Mouse (Mus musculus): ENCODE data around the gene Ngf.

Gene Ngf

GRCm38 (mm10) chr3:102469713-102470448 lies at the start of gene Ngf:
Gene Ngf (plus strand): TSS chr3:102469919.
- no peak for DNase-seq

GRCm38 (mm10) chr3:102445567-102445966 lies 24.2 kb upstream of the Ngf start:
- DNase-seq = peak; percentile 46

GRCm38 (mm10) chr3:102446691-102447090 lies 23.0 kb upstream of the Ngf start:
- no peak for DNase-seq

GRCm38 (mm10) chr3:102454566-102454965 lies 15.2 kb upstream of the Ngf start:
- no peak for DNase-seq

GRCm38 (mm10) chr3:102460528-102460927 lies 9.2 kb upstream of the Ngf start:
- DNase-seq = peak; percentile 9

GRCm38 (mm10) chr3:102460986-102461385 lies 8.7 kb upstream of the Ngf start:
- no peak for DNase-seq

GRCm38 (mm10) chr3:102462703-102463336 lies 6.9 kb upstream of the Ngf start:
- no peak for DNase-seq

GRCm38 (mm10) chr3:102463339-102463738 lies 6.4 kb upstream of the Ngf start:
- no peak for DNase-seq

- peak; percentile 79 for DNase-seq
These were observed 3.1 kb upstream of the Ngf start for GRCm38 (mm10) chr3:102466587-102466986.

- no peak for DNase-seq
These were observed 2.6 kb upstream of the Ngf start for GRCm38 (mm10) chr3:102467121-102467520.

- no peak for DNase-seq
These were observed 1.5 kb downstream of the Ngf start for GRCm38 (mm10) chr3:102471251-102471650.

- DNase-seq = no peak
These were observed 2.1 kb downstream of the Ngf start for GRCm38 (mm10) chr3:102471799-102472198.

- DNase-seq = no peak
These were observed 4.8 kb downstream of the Ngf start for GRCm38 (mm10) chr3:102474275-102475155.

- no peak for DNase-seq
These were observed 8.4 kb downstream of the Ngf start for GRCm38 (mm10) chr3:102477917-102478694.

GRCm38 (mm10) chr3:102490393-102491123 lies 20.8 kb downstream of the Ngf start:
- peak; percentile 25 for DNase-seq

GRCm38 (mm10) chr3:102498113-102498512 lies 28.4 kb downstream of the Ngf start:
- DNase-seq = no peak

GRCm38 (mm10) chr3:102498931-102499330 lies 29.2 kb downstream of the Ngf start:
- DNase-seq = no peak

GRCm38 (mm10) chr3:102500031-102500430 lies 30.3 kb downstream of the Ngf start:
- DNase-seq = no peak

GRCm38 (mm10) chr3:102501186-102501585 lies 31.5 kb downstream of the Ngf start:
- DNase-seq = peak; percentile 9

GRCm38 (mm10) chr3:102505129-102505528 lies 35.4 kb downstream of the Ngf start:
- no peak for DNase-seq

GRCm38 (mm10) chr3:102506061-102506460 lies 36.3 kb downstream of the Ngf start:
- DNase-seq = no peak

Data from lung, postnatal 36 days (tissue).